Mouse (Mus musculus) hindbrain, embryonic 12.5 days (tissue): ENCODE measurements around the gene Klhl26. TPM values are rescaled to one million over a fixed set of nuclear protein-coding genes. Genes with fewer than 3 reads are reported as not detected.
A peak's percentile ranks its signal among the peaks of the same experiment; 100 is the strongest.

Source experiments
- ATAC-seq: fragments of 200-750 bp; cut with Nextera tagmentation; 2 replicates; pipeline ENCODE4 v1.8.0; 2017; ENCODE audit warnings: moderate TSS enrichment; ENCODE audit not compliant: low FRiP score
- H3K27ac ChIP-seq: fragments of 300-500 bp; sonication (generic); 2 replicates; pipeline ENCODE4 v1.5.1; 2016; ENCODE audit warnings: mild to moderate bottlenecking
- H3K27me3 ChIP-seq: fragments of 300-500 bp; sonication (generic); 2 replicates; pipeline ENCODE4 v1.6.1; 2016; ENCODE audit warnings: mild to moderate bottlenecking
- H3K36me3 ChIP-seq: fragments of 300-500 bp; sonication (generic); 2 replicates; pipeline ENCODE4 v1.6.1; 2016; ENCODE audit warnings: mild to moderate bottlenecking
- H3K4me1 ChIP-seq: fragments of 300-500 bp; sonication (generic); 2 replicates; pipeline ENCODE4 v1.6.1; 2016
- H3K4me2 ChIP-seq: fragments of 300-500 bp; sonication (generic); replicated peaks from 2 replicates; pipeline ENCODE4 v1.6.1; 2016; ENCODE audit warnings: mild to moderate bottlenecking
- H3K4me3 ChIP-seq: fragments of 300-500 bp; sonication (generic); 2 replicates; pipeline ENCODE4 v1.5.1; 2016; ENCODE audit warnings: mild to moderate bottlenecking
- H3K9ac ChIP-seq: fragments of 300-500 bp; sonication (generic); 2 replicates; pipeline ENCODE4 v1.6.1; 2016; ENCODE audit warnings: mild to moderate bottlenecking, moderate library complexity
- H3K9me3 ChIP-seq: fragments of 300-500 bp; sonication (generic); replicated peaks from 2 replicates; pipeline ENCODE4 v1.6.1; 2016; ENCODE audit warnings: mild to moderate bottlenecking
- WGBS: fragments of 180-500 bp; shearing (Covaris S2); methylation state at CpG from one replicate; pipeline ENCODE4 v1.1.7; 2016; 5-methylcytosine and 5-hydroxymethylcytosine counted together
- polyA plus RNA-seq: library from polyadenylated mRNA; unstranded; fragments of >200 nt; fragmentation: Nextera tagmentation; extraction: Ambion mirVana; gene quantifications from 2 replicates; pipeline ENCODE4 v1.2.1, GENCODE M21; 2016

The Klhl26 gene
- polyA plus RNA-seq, 1 experiment from 2014 or later, result 23.9 TPM

- Histone ChIP-seq H3K4me2 (peak overlapping the region; percentile 97), H3K9ac (peak overlapping the region; percentile 99), H3K27me3 (no peaks in the 10 kb centered on the region), H3K9me3 (no peaks in the 10 kb centered on the region), H3K4me1 (peaks cover 33% of the 10 kb centered on the region), H3K4me3 (peak overlapping the region; percentile 100), H3K27ac (peak overlapping the region; percentile 96; the same call in 1 of the 2 replicates), H3K36me3 (peaks cover 38% of the 10 kb centered on the region)
- no peak for ATAC-seq
- WGBS, result 16% methylated on average over 25 of the region's 25 CpGs
Observed at GRCm38 (mm10) chr8:70509281-70509952, 32.6 kb upstream of the Klhl26 start.

GRCm38 (mm10) chr8:70507027-70507393, 30.2 kb upstream of the Klhl26 start:
- Histone ChIP-seq H3K4me2 (peak overlapping the region; percentile 87; the same call in 1 of the 2 replicates), H3K27ac (peak overlapping the region; percentile 94), H3K9ac (no peak overlapping the region)

GRCm38 (mm10) chr8:70506328-70507026, 29.7 kb upstream of the Klhl26 start, which contains the start of gene Rex1bd:
Gene Rex1bd (minus strand): TSS chr8:70506752.
- H3K27ac ChIP-seq, result peak within 1 kb of the TSS; percentile 94
- H3K36me3 ChIP-seq, result peaks cover 21% of the 10 kb centered on the region
- no peaks in the 10 kb centered on the region for H3K9me3 ChIP-seq
- peak; percentile 85 for ATAC-seq
- H3K4me2 ChIP-seq, result peak within 1 kb of the TSS; percentile 87
- H3K9ac ChIP-seq, result peak within 1 kb of the TSS; percentile 85
- peaks cover 28% of the 10 kb centered on the region for H3K27me3 ChIP-seq
- WGBS, result 1% methylated on average over 40 of the region's 40 CpGs
- H3K4me1 ChIP-seq, result peaks cover 43% of the 10 kb centered on the region
- H3K4me3 ChIP-seq, result peak within 1 kb of the TSS; percentile 74

More at GRCm38 (mm10) chr8:70507027-70507393, 30.2 kb upstream of the Klhl26 start:
- Histone ChIP-seq H3K36me3 (peaks cover 21% of the 10 kb centered on the region), H3K27me3 (peaks cover 23% of the 10 kb centered on the region), H3K9me3 (no peaks in the 10 kb centered on the region), H3K4me3 (peak overlapping the region; percentile 74; the same call in 1 of the 2 replicates), H3K4me1 (peaks cover 44% of the 10 kb centered on the region)
- no peak for ATAC-seq
- 65% methylated on average over 5 of the region's 5 CpGs for WGBS

GRCm38 (mm10) chr8:70505698-70506327, 29.0 kb upstream of the Klhl26 start:
- peaks cover 35% of the 10 kb centered on the region for H3K27me3 ChIP-seq
- H3K4me3 ChIP-seq, result peak overlapping the region; percentile 74
- peak; percentile 18; the same call in 1 of the 2 replicates for ATAC-seq
- H3K4me1 ChIP-seq, result peaks cover 45% of the 10 kb centered on the region
- H3K36me3 ChIP-seq, result peaks cover 21% of the 10 kb centered on the region
- H3K9me3 ChIP-seq, result no peaks in the 10 kb centered on the region
- peak overlapping the region; percentile 85 for H3K9ac ChIP-seq
- H3K27ac ChIP-seq, result peak overlapping the region; percentile 94
- H3K4me2 ChIP-seq, result peak overlapping the region; percentile 87
- 36% methylated on average over 32 of the region's 32 CpGs for WGBS

- peaks cover 47% of the 10 kb centered on the region for H3K4me1 ChIP-seq
Observed at GRCm38 (mm10) chr8:70504851-70505250, 28.1 kb upstream of the Klhl26 start.

GRCm38 (mm10) chr8:70504291-70504716, 27.5 kb upstream of the Klhl26 start:
- Histone ChIP-seq H3K4me1 (peaks cover 43% of the 10 kb centered on the region), H3K27me3 (peaks cover 50% of the 10 kb centered on the region), H3K4me2 (0 out of 2 replicates have a peak overlapping the region, but pooled peaks have one; percentile 9)

More at GRCm38 (mm10) chr8:70504851-70505250, 28.1 kb upstream of the Klhl26 start:
- Histone ChIP-seq H3K9me3 (no peaks in the 10 kb centered on the region), H3K9ac (no peak overlapping the region), H3K27ac (no peak overlapping the region), H3K4me2 (0 out of 2 replicates have a peak overlapping the region, but pooled peaks have one; percentile 87), H3K4me3 (no peak overlapping the region), H3K36me3 (peaks cover 21% of the 10 kb centered on the region), H3K27me3 (peaks cover 44% of the 10 kb centered on the region)
- ATAC-seq, result no peak
- WGBS, result 71% methylated on average over 3 of the region's 3 CpGs

GRCm38 (mm10) chr8:70503062-70503750, 26.4 kb upstream of the Klhl26 start:
- H3K4me1 ChIP-seq, result peaks cover 33% of the 10 kb centered on the region
- no peak for ATAC-seq
- H3K27ac ChIP-seq, result no peak overlapping the region
- peak overlapping the region; percentile 24; the same call in 1 of the 2 replicates for H3K4me2 ChIP-seq
- H3K9me3 ChIP-seq, result no peaks in the 10 kb centered on the region
- H3K36me3 ChIP-seq, result peaks cover 12% of the 10 kb centered on the region
- H3K4me3 ChIP-seq, result no peak overlapping the region
- H3K9ac ChIP-seq, result no peak overlapping the region
- H3K27me3 ChIP-seq, result peaks cover 61% of the 10 kb centered on the region
- WGBS, result 12% methylated on average over 46 of the region's 46 CpGs

More at GRCm38 (mm10) chr8:70504291-70504716, 27.5 kb upstream of the Klhl26 start:
- Histone ChIP-seq H3K36me3 (peaks cover 21% of the 10 kb centered on the region), H3K27ac (no peak overlapping the region), H3K9ac (peak overlapping the region; percentile 28; the same call in 1 of the 2 replicates), H3K4me3 (no peak overlapping the region), H3K9me3 (no peaks in the 10 kb centered on the region)
- no peak for ATAC-seq
- WGBS, result 44% methylated on average over 16 of the region's 16 CpGs

GRCm38 (mm10) chr8:70502540-70502939, 25.8 kb upstream of the Klhl26 start:
- Histone ChIP-seq H3K27ac (no peak overlapping the region), H3K4me3 (no peak overlapping the region), H3K9me3 (no peaks in the 10 kb centered on the region), H3K27me3 (peaks cover 67% of the 10 kb centered on the region), H3K4me1 (peaks cover 33% of the 10 kb centered on the region), H3K4me2 (0 out of 2 replicates have a peak overlapping the region, but pooled peaks have one; percentile 24), H3K9ac (no peak overlapping the region), H3K36me3 (peaks cover 7% of the 10 kb centered on the region)
- 31% methylated on average over 12 of the region's 12 CpGs for WGBS
- ATAC-seq, result no peak

- 12% methylated on average over 23 of the region's 23 CpGs for WGBS
- H3K4me1 ChIP-seq, result peaks cover 33% of the 10 kb centered on the region
Observed at GRCm38 (mm10) chr8:70501820-70502529, 25.2 kb upstream of the Klhl26 start.

GRCm38 (mm10) chr8:70500386-70501301, 23.9 kb upstream of the Klhl26 start:
- no peaks in the 10 kb centered on the region; the same call in 1 of the 2 replicates for H3K36me3 ChIP-seq
- H3K9ac ChIP-seq, result no peak overlapping the region
- no peak for ATAC-seq
- WGBS, result 8% methylated on average over 39 of the region's 39 CpGs
- H3K27ac ChIP-seq, result no peak overlapping the region
- peak overlapping the region; percentile 21 for H3K4me2 ChIP-seq
- H3K4me1 ChIP-seq, result peaks cover 31% of the 10 kb centered on the region
- peak overlapping the region; percentile 10; the same call in 1 of the 2 replicates for H3K4me3 ChIP-seq
- peaks cover 86% of the 10 kb centered on the region for H3K27me3 ChIP-seq
- no peaks in the 10 kb centered on the region for H3K9me3 ChIP-seq

More at GRCm38 (mm10) chr8:70501820-70502529, 25.2 kb upstream of the Klhl26 start:
- Histone ChIP-seq H3K9ac (peak overlapping the region; percentile 23; the same call in 1 of the 2 replicates), H3K36me3 (peaks cover under 1% of the 10 kb centered on the region), H3K27me3 (peaks cover 73% of the 10 kb centered on the region), H3K4me3 (no peak overlapping the region), H3K9me3 (no peaks in the 10 kb centered on the region), H3K27ac (no peak overlapping the region), H3K4me2 (no peak overlapping the region)
- ATAC-seq, result no peak
